Mouse (Mus musculus): ENCODE results near the gene Mogs.

DNA sequence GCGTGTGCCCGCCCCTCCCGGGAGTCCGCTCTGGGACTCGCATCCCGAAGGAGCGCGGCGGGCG lies 45.2 kb upstream of the Mogs start, which contains the start of gene Tlx2:
- no peak for TF ChIP-seq POLR2A (IDR thresholded peaks at IDR 0.05; ENCODE audit: extremely low read depth, insufficient read depth, low read length)
- no peak for TF ChIP-seq CTCF (IDR thresholded peaks at IDR 0.05; ENCODE audit: extremely low read depth, insufficient read depth, low read length)

All from cortical plate, adult 2 months (tissue).